Mouse (Mus musculus) heart, embryonic 10.5 days (tissue): ENCODE measurements around the gene Gltp. TPM values are rescaled to one million over a fixed set of nuclear protein-coding genes. Genes with fewer than 3 reads are reported as not detected.

Experiments used
- DNase-seq: peaks from one replicate; pipeline ENCODE4 v3.0.0-alpha.2; 2017; ENCODE audit warnings: low spot score
- H3K27ac ChIP-seq: fragments of 300-500 bp; sonication (generic); 2 replicates; pipeline ENCODE4 v1.5.1; 2016; ENCODE audit warnings: mild to moderate bottlenecking
- H3K27me3 ChIP-seq: fragments of 300-500 bp; sonication (generic); 2 replicates; pipeline ENCODE4 v1.6.1; 2016; ENCODE audit warnings: mild to moderate bottlenecking; ENCODE audit not compliant: poor library complexity, insufficient read depth, severe bottlenecking
- H3K36me3 ChIP-seq: fragments of 300-500 bp; sonication (generic); 2 replicates; pipeline ENCODE4 v1.6.1; 2016; ENCODE audit warnings: mild to moderate bottlenecking, moderate library complexity
- H3K4me1 ChIP-seq: fragments of 300-500 bp; sonication (generic); 2 replicates; pipeline ENCODE4 v1.6.1; 2016; ENCODE audit warnings: mild to moderate bottlenecking
- H3K4me3 ChIP-seq: fragments of 300-500 bp; sonication (generic); 2 replicates; pipeline ENCODE4 v1.5.1; 2016; ENCODE audit warnings: mild to moderate bottlenecking, moderate library complexity
- H3K9me3 ChIP-seq: fragments of 300-500 bp; sonication (generic); 2 replicates; pipeline ENCODE4 v1.6.1; 2016; ENCODE audit warnings: mild to moderate bottlenecking, moderate library complexity
- WGBS: fragments of 180-500 bp; shearing (Covaris S2); methylation state at CpG from one replicate; pipeline ENCODE4 v1.1.7; 2016; 5-methylcytosine and 5-hydroxymethylcytosine counted together
- polyA plus RNA-seq: library from polyadenylated mRNA; unstranded; fragments of >200 nt; fragmentation: Nextera tagmentation; extraction: Ambion mirVana; gene quantifications from 2 replicates; pipeline ENCODE4 v1.2.1, GENCODE M21; 2016

Gltp gene
- polyA plus RNA-seq, 1 experiment from 2014 or later: 71.8 TPM

DNA sequence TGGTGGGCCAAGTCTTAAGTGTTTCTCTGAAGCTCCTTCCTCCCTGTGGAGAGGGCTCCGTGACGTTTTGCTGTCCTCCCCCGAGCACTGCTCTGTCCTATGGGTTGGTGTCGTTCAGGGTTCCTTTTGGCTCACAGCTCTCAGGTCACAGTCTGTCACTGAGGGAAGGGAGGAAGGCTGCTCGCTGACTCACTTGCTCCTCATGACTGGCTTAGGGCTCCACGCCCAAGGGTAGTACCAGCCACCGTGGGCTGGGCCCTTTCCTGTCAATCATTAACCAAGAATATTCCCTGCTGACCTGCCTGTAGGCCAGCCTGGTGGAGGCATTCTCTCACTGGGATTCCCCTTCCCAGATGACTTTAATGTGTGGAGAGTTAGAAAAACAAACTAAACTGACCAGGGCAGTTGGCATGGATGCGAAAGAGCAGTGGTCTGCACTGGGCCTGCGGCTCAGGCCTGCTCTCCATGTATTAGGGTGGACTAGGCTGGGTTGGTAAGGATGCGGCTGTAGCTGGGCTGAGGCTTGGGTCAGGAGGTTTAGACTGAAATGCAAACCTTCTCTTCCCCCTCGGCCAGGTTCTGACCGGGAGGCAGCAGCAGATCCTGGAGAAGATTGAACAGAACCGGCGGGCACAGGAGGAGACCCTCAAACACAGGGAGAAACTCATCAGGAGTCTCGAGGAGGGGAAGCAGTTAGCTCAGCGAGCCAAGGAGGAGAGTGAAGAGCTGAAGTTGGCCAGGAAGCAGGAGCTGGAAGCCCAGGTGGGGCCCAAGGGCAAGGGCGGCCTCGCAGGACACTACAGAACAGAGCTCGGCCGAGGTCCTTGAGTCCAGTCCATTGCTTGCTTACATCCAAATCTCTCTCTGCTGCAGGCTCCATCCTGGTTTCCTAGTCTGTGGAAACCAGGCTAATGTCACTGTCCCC lies 28.5 kb upstream of the Gltp start:
- H3K9me3 ChIP-seq: peaks cover 4% of the 10 kb centered on the region; the same call in 1 of the 2 replicates

DNA sequence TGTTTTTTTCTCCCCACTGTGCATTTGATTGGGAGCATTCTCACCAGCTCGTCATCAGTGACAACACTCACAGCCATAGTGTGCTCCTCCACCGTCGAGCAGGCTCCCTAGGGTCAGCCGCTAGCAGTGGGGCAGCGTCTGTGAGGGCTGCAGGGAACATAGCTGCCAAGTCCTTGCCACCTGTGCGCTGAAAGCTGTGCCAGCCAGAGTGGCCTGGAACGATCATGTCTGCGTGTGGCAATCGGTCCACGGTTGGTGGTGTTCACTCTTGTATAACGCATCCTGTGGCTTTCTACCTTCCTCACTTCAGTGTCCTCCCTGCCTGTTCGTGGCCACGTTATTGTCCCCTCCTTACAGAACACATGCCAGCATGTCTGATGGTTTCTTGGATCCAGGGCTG lies 27.7 kb upstream of the Gltp start:
- no peaks in the 10 kb centered on the region for H3K27me3 ChIP-seq
- no peak for DNase-seq
- no peaks in the 10 kb centered on the region for H3K4me1 ChIP-seq
- 89% methylated on average over 13 of the region's 13 CpGs for WGBS
- no peaks in the 10 kb centered on the region for H3K9me3 ChIP-seq
- H3K36me3 ChIP-seq: peaks cover 97% of the 10 kb centered on the region
- H3K4me3 ChIP-seq: no peak overlapping the region
- H3K27ac ChIP-seq: no peak overlapping the region

More for the DNA sequence above, 28.5 kb upstream of the Gltp start:
- Histone ChIP-seq H3K36me3 (peaks cover 97% of the 10 kb centered on the region), H3K27me3 (no peaks in the 10 kb centered on the region), H3K4me1 (no peaks in the 10 kb centered on the region), H3K4me3 (no peak overlapping the region), H3K27ac (no peak overlapping the region)
- 85% methylated on average over 20 of the region's 20 CpGs for WGBS
- no peak for DNase-seq

DNA sequence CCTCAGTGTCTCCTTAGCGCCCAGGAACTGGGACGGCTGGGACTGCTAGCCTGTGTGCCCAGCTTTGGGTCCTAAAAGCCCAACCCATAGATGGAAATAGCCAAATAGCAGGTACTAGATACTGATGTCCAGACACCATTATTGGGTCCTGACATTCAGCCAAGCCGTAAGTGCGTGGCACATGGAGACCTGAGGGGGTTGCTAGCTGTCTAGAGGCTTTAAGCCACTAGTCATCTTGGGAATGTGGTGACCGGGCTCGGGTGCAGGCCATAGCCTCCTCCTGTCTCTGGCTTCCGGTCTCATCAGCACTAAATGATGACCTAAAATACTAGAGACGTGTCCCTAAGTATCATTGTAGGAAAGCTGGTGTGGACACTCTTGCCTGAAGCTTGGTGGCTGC lies 27.2 kb upstream of the Gltp start:
- Histone ChIP-seq H3K27ac (no peak overlapping the region), H3K9me3 (no peaks in the 10 kb centered on the region), H3K36me3 (peaks cover 98% of the 10 kb centered on the region), H3K4me1 (no peaks in the 10 kb centered on the region), H3K4me3 (no peak overlapping the region), H3K27me3 (no peaks in the 10 kb centered on the region)
- DNase-seq: no peak
- WGBS: 89% methylated on average over 8 of the region's 8 CpGs

DNA sequence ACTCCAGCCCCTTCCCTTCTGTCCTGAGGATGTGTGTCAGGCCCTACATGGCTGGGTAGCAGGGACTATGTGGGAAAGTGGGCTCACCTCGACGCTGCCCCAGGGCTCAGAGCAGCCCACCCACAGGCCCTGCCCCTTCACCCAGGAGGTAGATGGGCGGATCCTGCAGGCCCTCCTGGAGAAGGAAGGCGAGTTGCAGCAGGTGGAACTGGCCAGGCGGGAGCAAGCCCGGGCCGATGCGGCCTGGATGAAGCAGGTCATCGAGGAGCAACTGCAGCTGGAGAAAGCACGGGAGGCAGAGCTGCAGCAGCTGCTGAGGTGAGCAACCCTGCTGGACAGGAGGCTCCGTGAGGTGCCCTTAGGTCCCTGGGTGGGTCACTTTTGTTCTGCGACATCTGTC lies 26.5 kb upstream of the Gltp start:
- Histone ChIP-seq H3K4me3 (no peak overlapping the region), H3K4me1 (no peaks in the 10 kb centered on the region), H3K27me3 (no peaks in the 10 kb centered on the region), H3K27ac (no peak overlapping the region), H3K9me3 (no peaks in the 10 kb centered on the region), H3K36me3 (peaks cover 98% of the 10 kb centered on the region)
- DNase-seq: no peak
- 90% methylated on average over 12 of the region's 12 CpGs for WGBS

DNA sequence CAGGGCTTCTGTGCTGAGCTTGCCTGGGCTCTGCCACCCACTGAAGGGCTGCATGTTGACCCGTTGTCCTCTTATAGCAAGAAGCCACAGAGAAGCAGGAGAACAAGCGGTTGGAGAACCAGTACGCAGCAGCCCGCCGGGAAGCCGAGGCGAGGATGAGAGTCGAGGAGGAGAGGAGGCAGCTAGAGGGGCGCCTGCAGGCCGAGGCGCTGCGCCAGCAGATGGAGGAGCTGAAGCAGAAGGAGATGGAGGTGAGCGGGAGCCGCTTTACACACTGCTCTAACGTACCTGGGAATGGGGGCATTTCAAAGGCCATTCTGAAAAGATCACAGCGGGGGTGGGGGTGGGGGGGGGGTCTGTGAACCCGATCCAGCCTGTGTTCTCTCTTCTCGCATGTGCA lies 23.8 kb upstream of the Gltp start:
- 92% methylated on average over 18 of the region's 18 CpGs for WGBS
- no peaks in the 10 kb centered on the region for H3K9me3 ChIP-seq
- no peak overlapping the region for H3K27ac ChIP-seq
- no peak for DNase-seq
- peaks cover 99% of the 10 kb centered on the region for H3K36me3 ChIP-seq
- H3K4me1 ChIP-seq: no peaks in the 10 kb centered on the region
- no peaks in the 10 kb centered on the region for H3K27me3 ChIP-seq
- no peak overlapping the region for H3K4me3 ChIP-seq

DNA sequence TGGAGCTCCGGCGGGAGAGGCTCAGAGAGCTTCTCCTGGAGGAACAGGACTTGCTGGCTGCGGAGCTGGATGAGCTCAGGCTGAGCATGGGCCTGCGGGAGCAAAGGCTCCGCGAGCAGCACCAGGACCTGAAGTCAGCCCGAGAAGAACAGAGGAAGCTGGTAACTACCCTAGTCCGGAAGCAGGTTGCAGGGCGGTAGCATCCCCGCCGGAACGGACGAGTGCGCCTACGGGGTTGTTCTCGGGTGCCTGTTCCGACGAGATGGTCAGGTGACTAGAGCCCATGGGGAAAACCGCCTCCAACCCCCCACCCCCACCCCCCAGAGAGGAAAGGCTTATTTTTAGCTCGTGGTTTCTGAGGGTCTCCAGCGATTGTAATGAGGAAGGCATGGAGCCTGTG lies 18.6 kb upstream of the Gltp start:
- Histone ChIP-seq H3K27ac (no peak overlapping the region), H3K27me3 (no peaks in the 10 kb centered on the region), H3K4me1 (peaks cover 10% of the 10 kb centered on the region), H3K4me3 (no peak overlapping the region), H3K36me3 (peaks cover 52% of the 10 kb centered on the region), H3K9me3 (no peaks in the 10 kb centered on the region)
- WGBS: 90% methylated on average over 21 of the region's 21 CpGs
- no peak for DNase-seq

DNA sequence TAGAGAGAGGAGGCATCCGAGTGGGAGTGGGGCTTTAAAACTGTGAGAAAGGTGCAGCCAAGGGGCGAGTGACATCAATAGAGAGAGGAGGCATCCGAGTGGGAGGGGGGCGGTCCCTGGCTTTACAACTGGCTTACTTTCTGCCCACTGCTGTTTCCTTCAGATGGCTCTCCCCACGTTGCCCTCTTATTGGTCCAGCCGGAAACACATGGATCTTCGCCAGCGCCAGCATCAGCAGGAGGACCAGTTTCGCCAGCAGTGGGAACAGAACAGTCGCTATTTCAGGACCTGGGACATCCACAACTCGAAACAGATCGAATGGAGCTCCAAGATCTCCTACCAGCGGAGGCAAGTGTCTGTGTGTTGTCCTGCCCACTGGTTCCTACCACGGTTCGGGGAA lies 17.7 kb upstream of the Gltp start:
- DNase-seq: no peak
- Histone ChIP-seq H3K4me1 (peaks cover 10% of the 10 kb centered on the region), H3K9me3 (no peaks in the 10 kb centered on the region), H3K4me3 (peak overlapping the region; percentile 91), H3K27me3 (no peaks in the 10 kb centered on the region), H3K36me3 (peaks cover 43% of the 10 kb centered on the region), H3K27ac (no peak overlapping the region)
- WGBS: 59% methylated on average over 15 of the region's 15 CpGs

DNA sequence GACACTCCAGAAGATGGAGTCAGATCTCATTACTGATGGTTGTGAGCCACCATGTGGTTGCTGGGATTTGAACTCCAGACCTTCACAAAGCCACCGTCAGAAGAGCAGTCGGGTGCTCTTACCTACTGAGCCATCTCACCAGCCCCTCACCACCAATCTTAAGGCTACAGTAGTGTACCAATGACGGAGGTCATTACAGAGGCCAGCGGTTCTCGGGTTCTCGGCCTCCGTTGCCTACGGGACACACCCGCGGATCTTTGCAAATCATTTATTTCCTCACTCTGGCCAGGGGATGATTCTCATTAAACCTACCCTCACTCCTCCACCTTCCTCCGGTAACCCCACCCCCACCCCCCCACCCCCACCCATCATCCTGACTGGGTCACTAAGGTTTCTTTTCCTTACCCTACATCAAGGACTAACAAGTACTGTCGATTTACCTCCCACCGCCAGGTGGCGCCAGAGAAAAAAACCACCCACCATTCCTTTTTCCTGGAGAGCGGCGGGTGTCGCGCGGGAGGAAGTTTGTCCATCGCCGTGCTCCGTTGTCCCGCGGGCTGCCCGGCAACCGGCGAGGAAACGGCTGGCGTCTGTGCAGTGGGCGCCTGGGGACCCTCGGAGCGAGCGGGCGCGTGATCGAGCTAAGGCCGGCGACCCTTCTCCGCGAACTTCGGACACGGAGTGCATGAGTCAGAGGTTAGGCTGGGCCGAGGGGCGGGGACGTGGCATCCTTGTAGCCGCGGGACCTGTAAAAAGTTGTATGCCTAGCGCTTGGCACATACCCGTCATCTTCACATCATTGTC lies 16.7 kb upstream of the Gltp start, which contains the start of gene Tchp:
Gene Tchp, plus strand, starts transcription at position 496 of the 804 bp plus-strand sequence.
- H3K4me1 ChIP-seq: peaks cover 13% of the 10 kb centered on the region
- peak within 1 kb of the TSS; percentile 88 for H3K27ac ChIP-seq
- no peaks in the 10 kb centered on the region for H3K27me3 ChIP-seq
- H3K9me3 ChIP-seq: no peaks in the 10 kb centered on the region
- peak within 1 kb of the TSS; percentile 91 for H3K4me3 ChIP-seq
- H3K36me3 ChIP-seq: peaks cover 34% of the 10 kb centered on the region
- peak; percentile 97 for DNase-seq
- WGBS: 2% methylated on average over 49 of the region's 49 CpGs

DNA sequence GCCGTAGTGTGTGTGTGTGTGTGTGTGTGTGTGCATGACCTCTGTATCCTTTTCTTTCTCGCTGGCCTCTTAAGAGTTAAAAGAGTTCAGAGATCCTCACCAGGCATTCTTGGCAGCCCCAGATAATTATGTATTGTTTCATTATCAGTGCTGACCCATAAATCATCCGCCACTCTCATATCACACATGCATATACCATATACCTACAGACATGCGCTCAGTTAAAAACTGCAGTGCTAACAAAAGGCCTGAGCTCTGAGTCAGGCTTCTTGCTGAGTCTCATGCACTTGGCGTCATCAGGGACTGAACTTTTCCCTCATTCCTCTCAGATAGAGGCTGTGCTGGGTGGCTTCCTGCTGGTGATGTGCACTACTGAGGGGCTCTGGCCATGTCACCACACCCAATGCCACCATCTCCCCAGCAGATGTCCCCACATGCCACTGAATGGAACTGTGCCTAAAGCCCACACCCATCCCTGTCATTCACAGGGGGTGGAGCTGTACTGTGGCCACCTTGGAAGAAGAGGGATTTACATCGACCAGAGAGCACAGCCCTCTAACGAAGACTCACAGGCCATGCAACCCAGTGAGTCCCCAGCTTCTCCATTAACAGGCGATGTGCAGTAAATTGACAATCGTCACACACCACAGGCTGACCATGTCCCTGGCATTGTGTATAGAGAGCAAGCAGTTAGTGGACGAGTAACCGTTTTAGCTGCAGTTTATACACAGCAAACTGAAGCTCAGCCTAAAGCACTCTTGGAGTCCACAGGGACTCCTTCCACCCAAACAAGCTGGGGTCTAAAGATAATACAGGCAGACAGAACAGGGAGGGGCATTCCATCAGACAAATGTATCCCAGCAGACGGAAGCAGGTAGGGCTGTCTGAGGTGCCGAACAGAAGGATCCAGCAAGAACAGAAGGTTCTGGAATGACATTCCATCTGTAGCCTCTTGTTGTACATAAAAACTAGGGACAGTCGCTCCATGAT lies 11.9 kb upstream of the Gltp start:
- DNase-seq: no peak
- no peaks in the 10 kb centered on the region for H3K27me3 ChIP-seq
- H3K9me3 ChIP-seq: no peaks in the 10 kb centered on the region
- no peak overlapping the region for H3K27ac ChIP-seq
- 0 out of 2 replicates have a peak, but pooled peaks cover 8% of the 10 kb centered on the region for H3K4me1 ChIP-seq
- no peaks in the 10 kb centered on the region for H3K36me3 ChIP-seq
- 56% methylated on average over 14 of the region's 14 CpGs for WGBS
- no peak overlapping the region for H3K4me3 ChIP-seq

DNA sequence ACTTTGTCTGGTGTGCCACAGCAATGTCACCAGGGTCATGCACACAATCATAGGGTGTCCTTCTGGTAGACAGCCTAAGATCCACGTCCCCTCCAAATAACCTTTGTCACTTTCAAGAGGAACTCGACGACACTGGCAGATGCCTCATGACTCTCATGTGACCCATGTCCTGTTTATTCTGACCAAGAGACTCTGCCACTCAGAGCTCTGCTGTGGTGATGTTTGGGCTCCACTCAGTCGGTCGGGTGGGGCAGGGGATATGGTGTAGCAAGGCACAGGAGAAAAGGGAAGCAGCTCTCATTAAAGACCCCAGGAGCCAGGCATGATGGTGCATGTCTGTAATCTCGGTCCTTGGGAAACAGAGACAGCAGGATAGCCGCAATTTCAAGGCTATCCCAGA lies 8.2 kb upstream of the Gltp start:
- H3K9me3 ChIP-seq: no peaks in the 10 kb centered on the region
- peaks cover 7% of the 10 kb centered on the region; the same call in 1 of the 2 replicates for H3K27me3 ChIP-seq
- no peak overlapping the region for H3K27ac ChIP-seq
- WGBS: 56% methylated on average over 7 of the region's 7 CpGs
- no peaks in the 10 kb centered on the region for H3K36me3 ChIP-seq
- H3K4me1 ChIP-seq: 0 out of 2 replicates have a peak, but pooled peaks cover 6% of the 10 kb centered on the region
- no peak for DNase-seq
- no peak overlapping the region for H3K4me3 ChIP-seq

DNA sequence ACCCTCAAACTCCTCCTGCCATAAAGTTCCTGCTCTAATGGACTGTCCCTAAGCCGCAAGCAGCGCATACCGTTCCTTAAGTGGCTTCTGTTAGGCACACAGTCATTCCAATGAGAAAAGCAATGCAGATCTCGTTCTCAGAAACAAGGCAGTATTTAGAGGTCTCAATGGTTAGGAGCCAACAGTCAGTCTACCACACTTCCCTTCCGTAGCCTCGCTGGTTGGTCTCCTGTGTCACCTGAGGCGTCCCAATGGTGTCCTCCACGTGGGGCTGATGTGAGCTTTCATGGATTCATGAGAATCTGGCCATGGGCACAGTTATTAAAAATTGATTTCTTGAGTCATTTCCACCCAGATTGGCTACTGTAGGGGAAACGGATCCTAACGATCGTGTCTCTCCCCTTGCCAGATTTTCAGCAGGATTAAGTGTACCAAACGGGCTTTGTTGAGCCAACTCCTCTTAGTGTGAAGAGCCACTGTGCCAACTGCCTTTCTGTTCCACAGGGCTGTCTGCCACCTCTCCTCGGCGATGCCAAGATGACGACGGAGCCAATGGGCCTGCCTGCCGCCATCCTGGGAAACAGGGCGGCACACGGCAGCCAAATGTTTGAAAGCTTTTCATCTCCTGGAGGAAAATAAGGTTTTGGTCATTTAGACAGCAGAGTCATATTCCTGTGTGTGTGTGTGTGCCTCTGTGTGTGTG lies 7.4 kb upstream of the Gltp start:
- Histone ChIP-seq H3K4me3 (no peak overlapping the region), H3K27ac (no peak overlapping the region)
- WGBS: 88% methylated on average over 19 of the region's 19 CpGs

More for the DNA sequence above, 7.4 kb upstream of the Gltp start:
- Histone ChIP-seq H3K9me3 (no peaks in the 10 kb centered on the region), H3K27me3 (peaks cover 8% of the 10 kb centered on the region; the same call in 1 of the 2 replicates), H3K4me1 (0 out of 2 replicates have a peak, but pooled peaks cover 6% of the 10 kb centered on the region), H3K36me3 (no peaks in the 10 kb centered on the region)
- DNase-seq: no peak
